Mouse (Mus musculus): Measurements from ENCODE around the gene Psmb10. TPM values are rescaled to one million over a fixed set of nuclear protein-coding genes. Genes with fewer than 3 reads are reported as not detected.
"Not testable (repeated sequence)": the region's sequence is repeated elsewhere in the genome, so short reads cannot be mapped to it uniquely, and the experiment has no call there.

Gene Psmb10
- polyA plus RNA-seq (2014; fragmentation: Nextera tagmentation; extraction: Ambion mirVana): 28.5 and 30.2 TPM in 2 replicates

DNA sequence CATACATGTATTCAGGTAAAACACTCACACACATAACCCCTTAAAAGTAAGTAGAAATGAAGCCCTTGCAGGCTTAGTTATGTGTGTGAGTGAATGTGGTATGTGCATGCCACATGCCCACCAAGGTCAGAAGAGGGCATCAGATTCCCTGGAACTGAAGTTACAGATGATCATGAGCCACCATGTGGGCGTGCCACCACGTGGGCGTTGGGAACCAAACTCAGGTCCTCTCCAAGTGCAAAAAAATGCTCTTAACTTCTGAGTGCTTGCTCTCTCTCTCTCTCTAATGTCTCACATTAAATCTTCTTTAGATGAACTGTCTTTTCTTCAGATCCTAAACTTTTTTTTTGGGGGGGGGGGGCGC lies at the start of gene Psmb10:
TSS of gene Psmb10 (minus strand) at position 139 of the 364 bp plus-strand sequence.
- Histone ChIP-seq H3K4me1 (ENCODE audit: control insufficient read depth, insufficient read depth, low read length) (peaks cover 10% of the 10 kb centered on the region), H3K9me3 (ENCODE audit: control insufficient read depth, low read length) (no peaks in the 10 kb centered on the region), H3K36me3 (ENCODE audit: control insufficient read depth, insufficient read depth, low read length) (no peaks in the 10 kb centered on the region), H3K4me2 (ENCODE audit: low read depth) (peak within 1 kb of the TSS; percentile 97), H3K4me3 (ENCODE audit: low read depth, low read length) (peak within 1 kb of the TSS; percentile 74), H3K27me3 (ENCODE audit: control insufficient read depth, insufficient read depth, low read length) (no peaks in the 10 kb centered on the region), H3K27ac (ENCODE audit: low read depth, low read length) (peak within 1 kb of the TSS; percentile 83), H3K9ac (ENCODE audit: low read length) (peak within 1 kb of the TSS; percentile 79)
- WGBS: 43% methylated on average over 4 of the region's 4 CpGs
- ATAC-seq (ENCODE audit: insufficient read depth, low FRiP score, low TSS enrichment) (no peak), DNase-seq (ENCODE audit: low spot score) (no peak)

GRCm38 (mm10) chr8:105983406-105983805 lies 45.2 kb upstream of the Psmb10 start:
- H3K36me3 ChIP-seq (ENCODE audit: control insufficient read depth, insufficient read depth, low read length); H3K4me3 ChIP-seq (ENCODE audit: low read depth, low read length); H3K9me3 ChIP-seq (ENCODE audit: control insufficient read depth, low read length); ATAC-seq (ENCODE audit: insufficient read depth, low FRiP score, low TSS enrichment); H3K27me3 ChIP-seq (ENCODE audit: control insufficient read depth, insufficient read depth, low read length); H3K9ac ChIP-seq (ENCODE audit: low read length); DNase-seq (ENCODE audit: low spot score); H3K4me2 ChIP-seq (ENCODE audit: low read depth); H3K27ac ChIP-seq (ENCODE audit: low read depth, low read length); H3K4me1 ChIP-seq (ENCODE audit: control insufficient read depth, insufficient read depth, low read length): not testable (repeated sequence)
- WGBS: 86% methylated on average over 11 of the region's 11 CpGs

- Histone ChIP-seq H3K4me1 (ENCODE audit: control insufficient read depth, insufficient read depth, low read length) (no peaks in the 10 kb centered on the region), H3K27ac (ENCODE audit: low read depth, low read length) (no peak overlapping the region), H3K9ac (ENCODE audit: low read length) (no peak overlapping the region), H3K4me2 (ENCODE audit: low read depth) (no peak overlapping the region), H3K36me3 (ENCODE audit: control insufficient read depth, insufficient read depth, low read length) (no peaks in the 10 kb centered on the region), H3K9me3 (ENCODE audit: control insufficient read depth, low read length) (no peaks in the 10 kb centered on the region), H3K4me3 (ENCODE audit: low read depth, low read length) (no peak overlapping the region), H3K27me3 (ENCODE audit: control insufficient read depth, insufficient read depth, low read length) (no peaks in the 10 kb centered on the region)
- no peak for DNase-seq (ENCODE audit: low spot score)
- WGBS: 87% methylated on average over 1 of the region's 1 CpGs
- no peak for ATAC-seq (ENCODE audit: insufficient read depth, low FRiP score, low TSS enrichment)
These were observed 42.9 kb upstream of the Psmb10 start for GRCm38 (mm10) chr8:105981146-105981545.

- Histone ChIP-seq H3K4me1 (ENCODE audit: control insufficient read depth, insufficient read depth, low read length) (no peaks in the 10 kb centered on the region), H3K27ac (ENCODE audit: low read depth, low read length) (no peak within 1 kb of the TSS), H3K9ac (ENCODE audit: low read length) (no peak within 1 kb of the TSS), H3K9me3 (ENCODE audit: control insufficient read depth, low read length) (no peaks in the 10 kb centered on the region), H3K27me3 (ENCODE audit: control insufficient read depth, insufficient read depth, low read length) (no peaks in the 10 kb centered on the region), H3K4me3 (ENCODE audit: low read depth, low read length) (no peak within 1 kb of the TSS), H3K4me2 (ENCODE audit: low read depth) (no peak within 1 kb of the TSS), H3K36me3 (ENCODE audit: control insufficient read depth, insufficient read depth, low read length) (no peaks in the 10 kb centered on the region)
- 91% methylated on average over 15 of the region's 15 CpGs for WGBS
- DNase-seq (ENCODE audit: low spot score): no peak
- no peak for ATAC-seq (ENCODE audit: insufficient read depth, low FRiP score, low TSS enrichment)
These were observed 41.1 kb upstream of the Psmb10 start, which contains the start of gene Dpep3 for GRCm38 (mm10) chr8:105979325-105979724. Dpep3 (minus strand) TSS chr8:105979429.

DNA sequence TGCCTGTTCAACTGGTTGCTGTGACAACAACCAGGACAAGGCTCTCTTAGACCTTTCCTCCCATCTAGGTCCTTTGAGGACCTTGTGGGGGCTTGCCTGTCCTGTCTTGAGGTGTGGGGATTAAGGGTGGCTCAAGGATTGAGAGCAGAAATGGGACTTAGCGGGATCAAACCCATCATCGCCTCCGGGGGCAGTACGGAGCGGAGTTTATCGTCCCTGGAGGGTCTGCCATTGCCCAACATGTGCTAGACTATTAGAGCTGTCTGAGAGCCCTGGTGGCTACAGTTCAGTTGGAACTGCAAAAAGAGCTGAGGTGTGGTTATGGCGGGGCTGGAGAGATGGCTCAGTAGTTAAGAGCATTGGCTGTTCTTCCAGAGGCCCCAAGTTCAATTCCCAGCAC lies 37.1 kb upstream of the Psmb10 start:
- no peak for DNase-seq (ENCODE audit: low spot score)
- H3K4me2 ChIP-seq (ENCODE audit: low read depth): no peak overlapping the region
- H3K36me3 ChIP-seq (ENCODE audit: control insufficient read depth, insufficient read depth, low read length): no peaks in the 10 kb centered on the region
- H3K9ac ChIP-seq (ENCODE audit: low read length): no peak overlapping the region
- no peak for ATAC-seq (ENCODE audit: insufficient read depth, low FRiP score, low TSS enrichment)
- H3K9me3 ChIP-seq (ENCODE audit: control insufficient read depth, low read length): no peaks in the 10 kb centered on the region
- no peak overlapping the region for H3K27ac ChIP-seq (ENCODE audit: low read depth, low read length)
- H3K4me3 ChIP-seq (ENCODE audit: low read depth, low read length): no peak overlapping the region
- WGBS: 73% methylated on average over 7 of the region's 7 CpGs
- no peaks in the 10 kb centered on the region for H3K4me1 ChIP-seq (ENCODE audit: control insufficient read depth, insufficient read depth, low read length)
- H3K27me3 ChIP-seq (ENCODE audit: control insufficient read depth, insufficient read depth, low read length): no peaks in the 10 kb centered on the region

GRCm38 (mm10) chr8:105971019-105971720 lies 32.9 kb upstream of the Psmb10 start:
- H3K27ac ChIP-seq (ENCODE audit: low read depth, low read length): no peak overlapping the region
- H3K4me3 ChIP-seq (ENCODE audit: low read depth, low read length): no peak overlapping the region
- no peak overlapping the region for H3K9ac ChIP-seq (ENCODE audit: low read length)
- WGBS: 71% methylated on average over 8 of the region's 8 CpGs
- peaks cover 7% of the 10 kb centered on the region; the same call in 1 of the 2 replicates for H3K27me3 ChIP-seq (ENCODE audit: control insufficient read depth, insufficient read depth, low read length)
- DNase-seq (ENCODE audit: low spot score): no peak
- peaks cover 4% of the 10 kb centered on the region; the same call in 1 of the 2 replicates for H3K4me1 ChIP-seq (ENCODE audit: control insufficient read depth, insufficient read depth, low read length)
- no peaks in the 10 kb centered on the region for H3K9me3 ChIP-seq (ENCODE audit: control insufficient read depth, low read length)
- ATAC-seq (ENCODE audit: insufficient read depth, low FRiP score, low TSS enrichment): no peak
- no peak overlapping the region for H3K4me2 ChIP-seq (ENCODE audit: low read depth)
- no peaks in the 10 kb centered on the region for H3K36me3 ChIP-seq (ENCODE audit: control insufficient read depth, insufficient read depth, low read length)

GRCm38 (mm10) chr8:105969367-105969766 lies 31.1 kb upstream of the Psmb10 start:
- no peak overlapping the region for H3K4me3 ChIP-seq (ENCODE audit: low read depth, low read length)
- H3K27ac ChIP-seq (ENCODE audit: low read depth, low read length): no peak overlapping the region
- DNase-seq (ENCODE audit: low spot score) (no peak), ATAC-seq (ENCODE audit: insufficient read depth, low FRiP score, low TSS enrichment) (no peak)
- no peaks in the 10 kb centered on the region for H3K36me3 ChIP-seq (ENCODE audit: control insufficient read depth, insufficient read depth, low read length)
- 84% methylated on average over 1 of the region's 1 CpGs for WGBS
- no peak overlapping the region for H3K9ac ChIP-seq (ENCODE audit: low read length)
- peaks cover 7% of the 10 kb centered on the region; the same call in 1 of the 2 replicates for H3K4me1 ChIP-seq (ENCODE audit: control insufficient read depth, insufficient read depth, low read length)
- no peak overlapping the region for H3K4me2 ChIP-seq (ENCODE audit: low read depth)
- H3K9me3 ChIP-seq (ENCODE audit: control insufficient read depth, low read length): no peaks in the 10 kb centered on the region
- peaks cover 12% of the 10 kb centered on the region for H3K27me3 ChIP-seq (ENCODE audit: control insufficient read depth, insufficient read depth, low read length)

DNA sequence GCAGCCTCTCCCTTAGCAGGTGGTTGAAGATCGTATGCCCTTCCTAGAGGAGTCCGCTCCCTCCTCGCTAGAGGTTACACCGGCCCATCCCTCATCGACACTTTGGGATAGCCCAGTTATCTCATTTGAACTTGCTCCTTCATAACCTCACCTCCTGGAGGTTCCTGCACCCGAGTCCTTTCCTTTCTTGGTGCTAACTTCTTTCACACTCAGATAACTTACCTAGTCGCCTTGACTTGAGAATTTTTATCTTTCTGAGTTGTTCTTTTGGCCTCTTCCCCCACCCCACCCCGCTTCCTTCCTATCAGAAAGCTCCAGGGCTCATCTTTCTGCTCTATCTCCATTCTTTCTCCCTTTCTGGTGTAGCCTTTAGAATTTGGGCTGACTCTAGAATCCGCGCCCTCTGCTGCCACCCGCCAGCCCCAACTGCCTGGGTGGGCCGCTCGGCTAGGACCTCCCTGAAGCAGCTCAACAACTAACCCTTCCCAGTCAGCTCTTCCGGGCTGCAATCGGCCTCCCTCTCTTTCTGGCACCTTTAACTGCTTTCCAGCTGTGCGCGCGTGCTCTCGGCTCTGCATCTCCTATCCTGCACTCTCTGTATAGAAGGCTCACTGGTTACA lies 28.6 kb upstream of the Psmb10 start:
- no peaks in the 10 kb centered on the region for H3K9me3 ChIP-seq (ENCODE audit: control insufficient read depth, low read length)
- no peak overlapping the region for H3K9ac ChIP-seq (ENCODE audit: low read length)
- no peak for ATAC-seq (ENCODE audit: insufficient read depth, low FRiP score, low TSS enrichment)
- WGBS: 4% methylated on average over 19 of the region's 19 CpGs
- no peak overlapping the region for H3K4me3 ChIP-seq (ENCODE audit: low read depth, low read length)
- H3K4me2 ChIP-seq (ENCODE audit: low read depth): peak overlapping the region; percentile 60
- peaks cover 7% of the 10 kb centered on the region; the same call in 1 of the 2 replicates for H3K4me1 ChIP-seq (ENCODE audit: control insufficient read depth, insufficient read depth, low read length)
- H3K36me3 ChIP-seq (ENCODE audit: control insufficient read depth, insufficient read depth, low read length): no peaks in the 10 kb centered on the region
- H3K27me3 ChIP-seq (ENCODE audit: control insufficient read depth, insufficient read depth, low read length): peaks cover 12% of the 10 kb centered on the region
- H3K27ac ChIP-seq (ENCODE audit: low read depth, low read length): no peak overlapping the region
- peak; percentile 42 for DNase-seq (ENCODE audit: low spot score)

GRCm38 (mm10) chr8:105965905-105966341 lies 27.7 kb upstream of the Psmb10 start, which contains the start of gene Slc12a4:
Slc12a4 (minus strand) TSS chr8:105966097.
- DNase-seq (ENCODE audit: low spot score) (peak; percentile 83), ATAC-seq (ENCODE audit: insufficient read depth, low FRiP score, low TSS enrichment) (peak; percentile 67)
- Histone ChIP-seq H3K4me2 (ENCODE audit: low read depth) (peak within 1 kb of the TSS; percentile 60), H3K36me3 (ENCODE audit: control insufficient read depth, insufficient read depth, low read length) (no peaks in the 10 kb centered on the region), H3K9ac (ENCODE audit: low read length) (peak within 1 kb of the TSS; percentile 60), H3K27me3 (ENCODE audit: control insufficient read depth, insufficient read depth, low read length) (peaks cover 12% of the 10 kb centered on the region), H3K9me3 (ENCODE audit: control insufficient read depth, low read length) (no peaks in the 10 kb centered on the region), H3K4me3 (ENCODE audit: low read depth, low read length) (peak within 1 kb of the TSS; percentile 53), H3K27ac (ENCODE audit: low read depth, low read length) (no peak within 1 kb of the TSS), H3K4me1 (ENCODE audit: control insufficient read depth, insufficient read depth, low read length) (peaks cover 7% of the 10 kb centered on the region; the same call in 1 of the 2 replicates)
- WGBS: 0% methylated on average over 43 of the region's 47 CpGs

All from neural tube, embryonic 11.5 days (tissue).